Mouse (Mus musculus) cerebellum, adult 2 months (tissue): Measurements from ENCODE around the gene Gm5485. TPM values are rescaled to one million over a fixed set of nuclear protein-coding genes. Genes with fewer than 3 reads are reported as not detected.

ENCODE experiments used
- DNase-seq, 2 experiments: peaks; one replicate each; pipeline ENCODE4 v3.0.0; 2021
- H3K27ac ChIP-seq: fragments of 200-500 bp; 2 replicates; pipeline ENCODE4 v1.5.1; 2012; ENCODE audit warnings: low read length, control low read depth, inconsistent platforms; ENCODE audit not compliant: insufficient read depth
- H3K27me3 ChIP-seq: fragments of 200-500 bp; 2 replicates; pipeline ENCODE4 v1.6.1; 2012; ENCODE audit warnings: inconsistent platforms, mild to moderate bottlenecking, low read length, moderate library complexity; ENCODE audit not compliant: control insufficient read depth, insufficient read depth
- H3K4me1 ChIP-seq: fragments of 200-500 bp; 2 replicates; pipeline ENCODE4 v1.6.1; 2011; ENCODE audit warnings: low read length; ENCODE audit not compliant: control insufficient read depth, insufficient read depth
- H3K4me3 ChIP-seq: fragments of 200-500 bp; replicated peaks from 2 replicates; pipeline ENCODE3; 2011; ENCODE audit warnings: mild to moderate bottlenecking, low read depth, low read length, control low read depth; ENCODE audit not compliant: insufficient read depth
- CTCF ChIP-seq: fragments of 200-500 bp; IDR thresholded peaks from 2 replicates; pipeline ENCODE4 v1.5.1; 2011; ENCODE audit warnings: low read depth, mild to moderate bottlenecking, control low read depth, low read length, moderate library complexity, borderline replicate concordance; ENCODE audit not compliant: insufficient read depth
- POLR2A ChIP-seq: fragments of 200-500 bp; IDR thresholded peaks from 2 replicates; pipeline ENCODE4 v1.6.1; 2011; ENCODE audit warnings: low read length, control low read depth, borderline replicate concordance; ENCODE audit not compliant: insufficient read depth
- WGBS: fragments of 180-500 bp; shearing (Covaris S2); methylation state at CpG from one replicate; pipeline ENCODE4 v1.1.7; 2018; 5-methylcytosine and 5-hydroxymethylcytosine counted together
- polyA plus RNA-seq: library from polyadenylated mRNA; depleted of rRNA; stranded (reverse); fragments of >200 nt; gene quantifications from 2 replicates; pipeline ENCODE4 v1.2.3, GENCODE M21; 2012; rRNA removed

The Gm5485 gene
- 0.26 TPM in 1 of 2 replicates, not detected in the other for polyA plus RNA-seq

DNA sequence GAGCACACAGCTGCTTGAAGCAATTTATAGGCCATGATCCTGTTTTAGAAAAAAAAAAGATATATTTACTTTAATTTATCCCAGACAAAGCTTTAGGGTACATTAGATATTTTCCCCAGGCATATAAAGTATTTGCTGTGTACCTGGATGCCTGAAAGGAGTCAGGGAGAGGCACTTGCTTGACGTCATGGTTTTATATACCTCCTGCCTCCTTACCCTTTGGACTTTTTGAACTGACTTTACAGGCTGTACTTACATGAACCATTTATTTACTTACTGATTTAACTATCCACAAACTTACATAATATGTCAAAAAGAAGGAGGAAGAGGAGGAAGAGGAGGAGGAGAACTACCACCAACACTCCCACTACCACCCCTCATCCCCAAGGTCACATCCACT, at the start of gene Gm5485:
TSS of gene Gm5485 (minus strand) at position 171 of the 400 bp plus-strand sequence.
- Histone ChIP-seq H3K4me1 (no peaks in the 10 kb centered on the region), H3K27ac (no peak within 1 kb of the TSS), H3K4me3 (no peak within 1 kb of the TSS), H3K27me3 (no peaks in the 10 kb centered on the region)
- WGBS, result 96% methylated on average over 1 of the region's 1 CpGs
- no peak for TF ChIP-seq CTCF
- no peak for TF ChIP-seq POLR2A
- DNase-seq, result no peak

DNA sequence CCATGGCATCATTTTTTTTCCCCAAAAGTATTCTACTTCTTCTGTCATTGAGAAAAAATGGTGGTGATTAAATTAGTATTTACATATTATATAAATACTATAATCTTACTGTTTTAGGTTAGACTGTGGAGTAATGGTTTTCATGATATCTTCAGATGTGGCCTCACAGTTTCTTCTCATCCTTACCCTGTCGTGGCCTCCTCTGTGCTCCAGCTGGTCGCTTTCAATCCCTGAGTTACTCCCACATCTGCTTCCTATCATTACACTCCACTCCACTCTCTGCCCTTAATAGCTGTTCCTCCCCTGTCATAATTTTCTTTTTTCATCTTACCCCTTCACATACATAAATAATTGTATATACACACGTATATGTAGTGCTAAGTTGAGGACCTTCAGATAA, 41.0 kb upstream of the Gm5485 start:
- H3K4me1 ChIP-seq, result no peaks in the 10 kb centered on the region
- DNase-seq, result no peak
- no peaks in the 10 kb centered on the region for H3K27me3 ChIP-seq
- no peak overlapping the region for H3K27ac ChIP-seq
- TF ChIP-seq CTCF, result no peak
- TF ChIP-seq POLR2A, result no peak
- WGBS, result 91% methylated on average over 3 of the region's 3 CpGs
- H3K4me3 ChIP-seq, result no peak overlapping the region

DNA sequence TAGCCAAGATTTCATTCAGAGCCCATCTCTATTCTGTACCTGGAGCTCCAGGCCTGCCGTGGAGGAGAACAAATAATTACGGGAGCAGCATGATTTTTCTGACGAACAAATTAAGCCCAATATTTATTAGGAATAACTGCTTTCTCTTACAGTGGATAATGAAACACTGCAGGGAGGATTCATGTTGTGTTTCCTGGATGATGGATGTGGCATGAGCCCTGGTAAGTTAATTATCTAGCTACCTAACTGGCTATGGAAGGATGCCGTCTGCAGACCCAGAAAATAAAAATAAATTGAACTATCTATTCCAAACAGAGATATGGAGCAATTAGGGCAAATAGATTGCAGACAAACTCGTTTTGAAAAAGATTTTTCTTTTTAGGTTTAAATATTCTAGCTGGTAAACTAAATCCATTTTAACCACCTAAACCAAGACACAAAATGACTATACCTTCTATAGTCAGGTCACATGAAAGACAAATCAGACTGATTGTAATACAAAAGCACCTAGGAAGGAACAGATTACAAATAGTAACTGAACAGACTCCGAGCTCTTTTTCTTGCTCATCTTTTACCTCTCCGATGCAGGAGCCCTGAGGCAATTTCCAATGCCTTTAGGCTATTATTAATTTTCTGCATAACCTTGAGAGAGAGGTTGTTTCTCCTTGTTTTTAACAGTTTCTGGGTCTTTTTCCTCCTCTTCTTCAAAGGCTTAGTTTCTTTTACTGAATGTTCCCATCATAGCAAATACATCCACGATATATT, 34.1 kb upstream of the Gm5485 start:
- H3K4me1 ChIP-seq, result no peaks in the 10 kb centered on the region
- H3K27me3 ChIP-seq, result no peaks in the 10 kb centered on the region
- no peak overlapping the region for H3K4me3 ChIP-seq
- no peak overlapping the region for H3K27ac ChIP-seq
- no peak for DNase-seq
- WGBS, result 72% methylated on average over 8 of the region's 8 CpGs
- no peak for TF ChIP-seq CTCF
- no peak for TF ChIP-seq POLR2A

DNA sequence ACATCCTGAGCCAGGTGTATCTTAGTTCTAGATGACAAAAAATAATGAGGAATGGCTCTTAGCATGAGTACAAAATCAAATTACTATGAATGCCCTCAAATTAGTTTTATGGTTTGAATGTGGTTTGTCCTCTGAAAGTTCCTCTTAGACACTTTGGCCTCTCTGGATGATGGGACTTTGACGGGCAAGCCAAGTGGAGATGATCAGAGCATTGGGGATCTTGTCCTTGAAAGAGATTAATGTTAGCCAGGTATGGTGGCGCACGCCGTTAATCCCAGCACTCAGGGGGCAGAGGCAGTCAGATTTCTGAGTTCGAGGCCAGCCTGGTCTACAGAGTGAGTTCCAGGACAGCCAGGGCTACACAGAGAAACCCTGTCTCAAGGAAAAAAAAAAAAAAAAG, 32.4 kb upstream of the Gm5485 start:
- Histone ChIP-seq H3K4me3 (no peak overlapping the region), H3K4me1 (no peaks in the 10 kb centered on the region), H3K27me3 (no peaks in the 10 kb centered on the region), H3K27ac (no peak overlapping the region)
- DNase-seq, result no peak
- 96% methylated on average over 5 of the region's 5 CpGs for WGBS
- no peak for TF ChIP-seq CTCF
- no peak for TF ChIP-seq POLR2A

DNA sequence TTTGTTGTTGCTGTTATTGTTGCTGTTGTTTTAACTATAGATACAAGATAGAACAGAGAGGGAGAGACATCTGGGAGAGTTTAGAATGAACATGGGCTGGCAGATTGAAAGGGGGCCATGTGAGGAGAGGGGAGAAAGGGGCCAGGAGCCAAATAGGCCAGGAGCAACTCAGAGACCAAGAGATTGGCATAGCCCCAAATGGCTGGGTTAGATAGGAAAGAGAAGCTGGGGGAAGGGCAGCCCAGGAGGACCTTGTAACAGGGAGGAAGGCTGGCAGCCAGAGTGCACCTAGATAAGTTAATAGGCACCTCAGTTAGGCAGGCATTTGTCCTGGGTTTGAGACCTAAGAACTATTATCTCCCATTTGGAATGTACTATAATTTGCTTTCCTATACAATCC, 25.3 kb upstream of the Gm5485 start:
- no peak for DNase-seq
- no peak for TF ChIP-seq POLR2A
- no peak for TF ChIP-seq CTCF
- H3K27ac ChIP-seq, result no peak overlapping the region
- no peaks in the 10 kb centered on the region for H3K4me1 ChIP-seq
- no peaks in the 10 kb centered on the region for H3K27me3 ChIP-seq
- no peak overlapping the region for H3K4me3 ChIP-seq

DNA sequence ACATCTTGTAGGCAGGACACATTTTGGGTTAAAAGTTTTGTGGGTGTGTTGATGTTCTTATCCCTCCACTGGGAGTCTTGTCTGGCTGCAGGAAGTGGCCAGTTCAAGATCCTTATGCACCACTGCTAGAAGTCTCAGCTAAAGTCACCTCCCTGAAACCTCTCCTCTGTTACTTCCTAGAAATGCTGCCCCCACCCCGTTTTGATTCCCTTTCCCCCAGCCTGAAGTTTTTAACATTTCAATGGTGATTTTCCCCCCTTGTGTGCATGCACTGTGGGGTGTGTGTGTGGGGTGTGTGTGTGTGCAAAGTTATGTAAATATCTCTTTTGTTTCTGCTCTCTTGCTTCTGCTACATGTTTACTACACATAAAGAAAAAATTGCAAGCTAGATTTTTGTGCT, 23.2 kb upstream of the Gm5485 start:
- Histone ChIP-seq H3K27ac (no peak overlapping the region), H3K4me1 (no peaks in the 10 kb centered on the region), H3K27me3 (no peaks in the 10 kb centered on the region), H3K4me3 (no peak overlapping the region)
- no peak for TF ChIP-seq CTCF
- no peak for TF ChIP-seq POLR2A
- WGBS, result 0% methylated on average over 1 of the region's 1 CpGs
- DNase-seq, result no peak

DNA sequence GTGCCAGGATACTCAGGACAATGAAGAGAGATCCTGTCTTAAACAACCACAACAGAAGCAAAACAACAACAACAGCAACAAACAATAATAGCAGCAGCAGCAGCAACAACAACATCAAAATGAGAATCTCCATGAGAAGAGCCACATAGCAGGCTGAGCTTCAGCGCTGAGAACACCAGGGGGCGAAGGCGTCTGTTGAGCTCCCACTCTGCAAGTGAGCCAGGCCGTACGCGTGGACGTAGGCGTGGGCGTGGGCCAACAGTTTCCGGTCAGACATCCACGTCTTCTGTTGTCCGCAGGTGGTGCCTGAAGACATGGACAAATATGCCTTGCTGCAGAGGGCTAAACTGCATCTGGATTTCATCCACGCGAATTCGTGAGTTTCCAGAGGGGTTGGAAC, 18.8 kb upstream of the Gm5485 start, which contains the start of gene Morc1:
TSS of gene Morc1 (plus strand) at position 211 of the 400 bp plus-strand sequence.
- Histone ChIP-seq H3K27ac (no peak within 1 kb of the TSS), H3K27me3 (no peaks in the 10 kb centered on the region), H3K4me1 (no peaks in the 10 kb centered on the region), H3K4me3 (no peak within 1 kb of the TSS)
- TF ChIP-seq CTCF (no peak), POLR2A (no peak)
- WGBS, result 89% methylated on average over 15 of the region's 15 CpGs
- DNase-seq, result no peak

DNA sequence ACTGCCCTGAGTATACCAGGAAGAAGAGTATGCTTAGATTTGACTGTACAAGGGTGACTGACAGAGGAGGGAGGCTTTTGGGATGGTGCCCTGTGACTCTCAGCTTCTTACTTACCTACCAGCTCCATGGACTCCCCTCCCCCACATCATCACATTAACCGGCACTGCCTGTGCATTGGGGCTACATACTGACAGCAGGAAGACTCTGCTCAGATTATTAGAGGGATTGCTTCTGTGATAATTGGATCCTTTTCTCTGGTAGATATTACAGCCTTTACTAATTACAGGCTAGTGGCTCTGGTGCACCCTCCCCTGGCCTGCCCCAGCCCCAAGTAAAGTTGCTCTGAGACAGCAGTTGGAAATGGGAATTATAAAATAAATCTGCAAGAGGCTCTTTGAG, 17.2 kb upstream of the Gm5485 start:
- 76% methylated on average over 1 of the region's 1 CpGs for WGBS
- H3K4me1 ChIP-seq, result no peaks in the 10 kb centered on the region
- DNase-seq, result no peak
- no peak overlapping the region for H3K27ac ChIP-seq
- no peak overlapping the region for H3K4me3 ChIP-seq
- H3K27me3 ChIP-seq, result no peaks in the 10 kb centered on the region
- TF ChIP-seq POLR2A, result no peak
- no peak for TF ChIP-seq CTCF

DNA sequence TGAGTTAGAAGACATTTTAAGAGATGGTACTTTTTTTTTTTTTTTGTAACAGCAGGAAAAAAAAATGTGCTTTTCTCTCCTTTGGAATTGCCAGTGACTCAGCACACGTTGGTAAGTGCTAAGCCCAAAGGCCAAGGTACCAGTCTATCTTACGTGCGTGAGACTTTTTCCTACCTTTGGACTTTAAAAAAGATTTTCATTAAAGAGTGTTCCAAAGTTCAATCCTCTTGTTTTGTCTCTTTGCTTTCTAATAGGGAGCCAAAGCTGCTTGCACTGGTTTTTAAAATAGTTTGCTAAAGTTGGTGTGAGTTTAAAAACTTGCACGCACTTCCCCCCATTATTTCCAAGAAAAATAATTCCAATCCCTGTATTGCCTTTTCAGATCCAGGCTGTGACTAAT, 11.9 kb upstream of the Gm5485 start:
- no peaks in the 10 kb centered on the region for H3K4me1 ChIP-seq
- H3K27ac ChIP-seq, result no peak overlapping the region
- DNase-seq, result no peak
- no peak for TF ChIP-seq POLR2A
- TF ChIP-seq CTCF, result no peak
- WGBS, result 83% methylated on average over 4 of the region's 4 CpGs
- no peak overlapping the region for H3K4me3 ChIP-seq
- no peaks in the 10 kb centered on the region for H3K27me3 ChIP-seq
